In the genomic region with DNA sequence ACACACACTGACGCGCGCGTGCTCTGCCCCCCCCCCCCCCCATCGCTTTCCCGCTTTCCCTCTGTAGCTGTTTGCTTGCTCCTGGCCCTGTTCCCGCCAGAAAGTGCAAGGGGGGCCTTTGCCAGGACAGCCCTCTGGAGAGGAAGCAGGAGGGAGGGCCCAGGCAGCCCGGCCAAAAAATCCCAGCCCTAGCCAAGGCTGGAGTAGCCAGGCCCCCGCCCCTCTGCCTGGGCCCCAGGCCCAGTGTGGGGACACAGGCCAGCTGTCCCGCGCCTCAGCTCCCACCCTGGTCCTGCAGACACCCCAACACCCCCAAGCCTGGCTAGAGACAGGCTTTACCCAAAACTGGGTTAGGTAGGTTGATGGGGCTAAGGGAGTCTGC, we compare ENCODE assay signal across 8 mouse cellular contexts. TPM values are rescaled to one million over a fixed set of nuclear protein-coding genes. Genes with fewer than 3 reads are reported as not detected.
DNase-seq lines count a peak whose midpoint lies in the region; ATAC-seq and TF ChIP-seq lines count a peak whose summit lies in the region.

No protein-coding gene starts in this region.

- no peak for TF ChIP-seq POLR2A in lung, adult 2 months (IDR thresholded peaks at IDR 0.05; ENCODE audit: borderline replicate concordance, extremely low read depth, low read depth, low read length)

- no peaks in the 10 kb centered on the region for H3K9me3 ChIP-seq in hindbrain, embryonic 11.5 days (ENCODE audit: control insufficient read depth, low read length)

- no peaks in the 10 kb centered on the region; the same call in none of the 2 replicates for H3K27me3 ChIP-seq in hindbrain, embryonic 11.5 days (ENCODE audit: control insufficient read depth, insufficient read depth, low read length)

- no peaks in the 10 kb centered on the region for H3K36me3 ChIP-seq in hindbrain, embryonic 11.5 days (ENCODE audit: control insufficient read depth, insufficient read depth, low read length)

- peak overlapping the region; percentile 43; the same call in 1 of the 2 replicates for H3K9ac ChIP-seq in hindbrain, embryonic 11.5 days (ENCODE audit: low read depth, low read length)

- DNase-seq in spleen, adult 18-20 months, result peak; percentile 23 to 25
- DNase-seq in spleen, adult 12 weeks (ENCODE audit: low spot score), result no peak
- DNase-seq in frontal cortex, postnatal 25 days (ENCODE audit: low spot score in 2 of 2), result peak; percentile 23 to 34
- peak; percentile 31 for DNase-seq in hindbrain, embryonic 11.5 days (ENCODE audit: low spot score)
- DNase-seq in layer of hippocampus, postnatal 10 days (ENCODE audit: low spot score in 2 of 2), result peak; percentile 84 to 89
- peak; percentile 79 for DNase-seq in lung, adult 2 months
- DNase-seq in retina, embryonic 14.5 days (ENCODE audit: low spot score), result peak; percentile 26
- DNase-seq in thymus, postnatal 10 days (ENCODE audit: low spot score in 2 of 2), result no peak

- 13% methylated on average over 5 of the region's 11 CpGs for WGBS in hindbrain, embryonic 11.5 days
- WGBS in lung, adult 2 months, result 2% methylated on average over 6 of the region's 11 CpGs

- no peak for TF ChIP-seq CTCF in lung, adult 2 months (IDR thresholded peaks at IDR 0.05; ENCODE audit: insufficient read depth, low read length)

- peak; percentile 56 for ATAC-seq in hindbrain, embryonic 11.5 days (ENCODE audit: low FRiP score)

- peaks cover 7% of the 10 kb centered on the region; the same call in 1 of the 2 replicates for H3K4me1 ChIP-seq in hindbrain, embryonic 11.5 days (replicated peaks; ENCODE audit: control insufficient read depth, insufficient read depth, low read length)
- peaks cover 5% of the 10 kb centered on the region for H3K4me1 ChIP-seq in lung, adult 2 months (ENCODE audit: control insufficient read depth, insufficient read depth, low read length)

- H3K4me2 ChIP-seq in hindbrain, embryonic 11.5 days (replicated peaks; ENCODE audit: low read depth, low read length), result peak overlapping the region; percentile 58

- peak overlapping the region; percentile 34 for H3K4me3 ChIP-seq in hindbrain, embryonic 11.5 days (ENCODE audit: low read depth, low read length)
- peak overlapping the region; percentile 76 for H3K4me3 ChIP-seq in lung, adult 2 months (replicated peaks; ENCODE audit: extremely low read depth, low read depth, low read length)

- no peak overlapping the region for H3K27ac ChIP-seq in hindbrain, embryonic 11.5 days (ENCODE audit: low read depth, low read length)

RNA-seq across cellular contexts. Expression of a gene that starts 0.4 kb away (rescaled TPM):
- polyA plus RNA-seq in hindbrain, embryonic 11.5 days (2014; fragmentation: Nextera tagmentation; extraction: Ambion mirVana), result 1.7 and 1.8 TPM in 2 replicates
- total RNA-seq in layer of hippocampus, postnatal 10 days (2021), result 10 to 100 TPM; 94.0 to 99.5 TPM
- polyA plus RNA-seq in lung, adult 2 months (2012; rRNA removed), result 311 and 510 TPM in 2 replicates

RNA-seq across cellular contexts. Expression of a gene that starts 59.1 kb away (rescaled TPM):
- 12.4 and 14.7 TPM in 2 replicates for polyA plus RNA-seq in hindbrain, embryonic 11.5 days (2014; fragmentation: Nextera tagmentation; extraction: Ambion mirVana)
- 10 to 100 TPM; 59.1 to 67.5 TPM for total RNA-seq in layer of hippocampus, postnatal 10 days (2021)
- 29.6 and 31.1 TPM in 2 replicates for polyA plus RNA-seq in lung, adult 2 months (2012; rRNA removed)

Comparison
In these comparisons a context has a peak if more than half of its experiments do, and no peak if none do; other contexts are left out.
1. DNase-seq: peak in spleen, adult 18-20 months (2 of 2), frontal cortex, postnatal 25 days (2 of 2), hindbrain, embryonic 11.5 days (single experiment), layer of hippocampus, postnatal 10 days (2 of 2), lung, adult 2 months (single experiment) and retina, embryonic 14.5 days (single experiment); none in spleen, adult 12 weeks (single experiment) and thymus, postnatal 10 days (0 of 2).
2. RNA of a gene that starts 0.4 kb away (polyA plus RNA-seq): 311 to 510 TPM in lung, adult 2 months; 1.7 to 1.8 TPM in hindbrain, embryonic 11.5 days; every median in the first group is over 100 times any median in the second.